Mouse (Mus musculus) mouse embryonic stem cell (cell line): ENCODE measurements around the gene Rassf1.
"Not testable (repeated sequence)": the region's sequence is repeated elsewhere in the genome, so short reads cannot be mapped to it uniquely, and the experiment has no call there.

ENCODE experiments used
- in situ Hi-C, 2 experiments: fragments of 300-500 bp; cut with MboI; formaldehyde crosslinking; loops; 1 replicate in 1 of 2; 3 replicates in 1 of 2; pipeline ENCODE4 v1.14.3; 2019 to 2020; ENCODE audit warnings: low sequenced_read_pairs in 2 of 2, low pct_unique_long_range_greater_than_20kb in 1 of 2, mixed read lengths in 1 of 2; ENCODE audit not compliant: unreplicated experiment in 1 of 2

The Rassf1 gene

GRCm38 (mm10) chr9:107573774-107574173 is 22.4 kb downstream of the Rassf1 start:
- in situ Hi-C loops: not testable (repeated sequence)

GRCm38 (mm10) chr9:107575579-107576356 is 24.4 kb downstream of the Rassf1 start:
- in situ Hi-C loops: no loop called here

GRCm38 (mm10) chr9:107576357-107577107 is 25.2 kb downstream of the Rassf1 start, which contains the start of gene Hyal1:
Gene Hyal1 (plus strand): TSS chr9:107576927.
- in situ Hi-C loops: no loop called here

GRCm38 (mm10) chr9:107577871-107578270 is 26.5 kb downstream of the Rassf1 start:
- in situ Hi-C loops: no loop called here

GRCm38 (mm10) chr9:107578587-107578986 is 27.2 kb downstream of the Rassf1 start, which contains the start of gene Naa80:
Gene Naa80 (plus strand): TSS chr9:107578887.
- in situ Hi-C loops: no loop called here

- in situ Hi-C loops: no loop called here
Measured at GRCm38 (mm10) chr9:107579023-107579900, 27.9 kb downstream of the Rassf1 start.

- in situ Hi-C loops: no loop called here
Measured at GRCm38 (mm10) chr9:107580501-107581317, 29.4 kb downstream of the Rassf1 start, which contains the start of gene Hyal3. Gene Hyal3 (plus strand): TSS chr9:107580818.

- in situ Hi-C loops: no loop called here
Measured at GRCm38 (mm10) chr9:107581584-107581983, 30.2 kb downstream of the Rassf1 start.

GRCm38 (mm10) chr9:107582509-107583062 is 31.2 kb downstream of the Rassf1 start:
- in situ Hi-C loops: no loop called here

- in situ Hi-C loops: no loop called here
Measured at GRCm38 (mm10) chr9:107583174-107583573, 31.8 kb downstream of the Rassf1 start.

- in situ Hi-C loops: no loop called here
Measured at GRCm38 (mm10) chr9:107586504-107586903, 35.1 kb downstream of the Rassf1 start.

GRCm38 (mm10) chr9:107586974-107587832 is 35.8 kb downstream of the Rassf1 start, which contains the start of gene Ifrd2:
Gene Ifrd2 (plus strand): TSS chr9:107587642.
- in situ Hi-C loops: no loop called here

- in situ Hi-C loops: no loop called here
Measured at GRCm38 (mm10) chr9:107587833-107588639, 36.7 kb downstream of the Rassf1 start.

GRCm38 (mm10) chr9:107590058-107590772 is 38.9 kb downstream of the Rassf1 start:
- in situ Hi-C loops: no loop called here

- in situ Hi-C loops: no loop called here
Measured at GRCm38 (mm10) chr9:107590773-107591060, 39.4 kb downstream of the Rassf1 start.
